Mouse (Mus musculus): Measurements from ENCODE around the gene Hist1h3e. TPM values are rescaled to one million over a fixed set of nuclear protein-coding genes. Genes with fewer than 3 reads are reported as not detected.

Gene Hist1h3e
- polyA plus RNA-seq, 1 experiment: 16.6 TPM

- no peaks in the 10 kb centered on the region for H3K27me3 ChIP-seq (ENCODE audit: control insufficient read depth)
- H3K4me1 ChIP-seq (ENCODE audit: control insufficient read depth): peaks cover 61% of the 10 kb centered on the region
- H3K9me3 ChIP-seq (ENCODE audit: control insufficient read depth, low read length): no peaks in the 10 kb centered on the region
- H3K4me3 ChIP-seq (replicated peaks): no peak overlapping the region
- TF ChIP-seq GATA1 (IDR thresholded peaks at IDR 0.05; ENCODE audit: low read length): no peak
- TF ChIP-seq TAL1 (IDR thresholded peaks at IDR 0.05; ENCODE audit: low read length): no peak
- no peaks in the 10 kb centered on the region for H3K36me3 ChIP-seq (ENCODE audit: control insufficient read depth)
Observed at GRCm38 (mm10) chr13:23523976-23524375, 38.2 kb downstream of the Hist1h3e start.

DNA sequence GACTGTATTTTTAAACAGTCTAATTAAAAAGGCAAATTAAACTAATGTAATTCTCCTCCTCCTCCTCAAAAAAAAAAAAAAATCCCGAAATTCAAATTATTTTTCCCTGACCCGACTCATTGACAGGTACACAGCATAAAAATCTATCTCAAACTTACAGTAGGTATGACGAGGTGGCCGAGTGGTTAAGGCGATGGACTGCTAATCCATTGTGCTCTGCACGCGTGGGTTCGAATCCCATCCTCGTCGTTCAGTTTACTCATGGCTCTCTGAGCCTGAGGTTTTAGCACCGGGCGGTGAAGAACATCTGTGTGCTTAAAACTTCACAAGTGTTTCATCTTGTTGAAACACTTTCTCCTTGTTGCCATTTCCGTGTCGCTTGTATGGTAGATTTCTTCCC, 40.5 kb downstream of the Hist1h3e start:
- H3K36me3 ChIP-seq (ENCODE audit: control insufficient read depth): no peaks in the 10 kb centered on the region
- peaks cover 57% of the 10 kb centered on the region for H3K4me1 ChIP-seq (ENCODE audit: control insufficient read depth)
- H3K27me3 ChIP-seq (ENCODE audit: control insufficient read depth): no peaks in the 10 kb centered on the region
- peak overlapping the region; percentile 56 for H3K4me3 ChIP-seq (replicated peaks)
- H3K9me3 ChIP-seq (ENCODE audit: control insufficient read depth, low read length): no peaks in the 10 kb centered on the region
- no peak for TF ChIP-seq GATA1 (IDR thresholded peaks at IDR 0.05; ENCODE audit: low read length)
- TF ChIP-seq TAL1 (IDR thresholded peaks at IDR 0.05; ENCODE audit: low read length): no peak

DNA sequence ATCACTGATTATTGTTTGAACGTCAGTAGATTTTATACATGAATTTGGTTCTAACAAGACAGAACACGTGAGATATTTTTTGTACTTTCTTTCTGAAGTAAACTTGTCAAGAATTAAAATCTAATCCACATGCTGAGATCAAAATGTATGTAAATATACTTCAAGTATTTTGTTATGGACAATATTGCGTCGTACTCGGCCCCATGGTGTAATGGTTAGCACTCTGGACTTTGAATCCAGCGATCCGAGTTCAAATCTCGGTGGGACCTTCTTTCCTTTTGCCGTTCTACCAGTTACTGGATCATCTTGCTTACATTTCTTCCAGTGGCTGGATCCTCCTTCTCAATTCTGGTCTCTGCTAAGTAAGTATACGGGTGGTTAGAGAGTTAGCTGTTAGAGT, 42.8 kb downstream of the Hist1h3e start:
- TF ChIP-seq TAL1 (IDR thresholded peaks at IDR 0.05; ENCODE audit: low read length) (no peak), GATA1 (IDR thresholded peaks at IDR 0.05; ENCODE audit: low read length) (no peak)
- no peaks in the 10 kb centered on the region for H3K9me3 ChIP-seq (ENCODE audit: control insufficient read depth, low read length)

GRCm38 (mm10) chr13:23518885-23519284, 43.3 kb downstream of the Hist1h3e start:
- H3K27me3 ChIP-seq (ENCODE audit: control insufficient read depth): no peaks in the 10 kb centered on the region
- H3K4me3 ChIP-seq (replicated peaks): peak overlapping the region; percentile 71
- TF ChIP-seq TAL1 (IDR thresholded peaks at IDR 0.05; ENCODE audit: low read length) (no peak), GATA1 (IDR thresholded peaks at IDR 0.05; ENCODE audit: low read length) (peak; percentile 89)
- no peaks in the 10 kb centered on the region for H3K36me3 ChIP-seq (ENCODE audit: control insufficient read depth)
- H3K9me3 ChIP-seq (ENCODE audit: control insufficient read depth, low read length): no peaks in the 10 kb centered on the region
- peaks cover 38% of the 10 kb centered on the region for H3K4me1 ChIP-seq (ENCODE audit: control insufficient read depth)

More for the DNA sequence above, 42.8 kb downstream of the Hist1h3e start:
- Histone ChIP-seq H3K4me1 (ENCODE audit: control insufficient read depth) (peaks cover 42% of the 10 kb centered on the region), H3K27me3 (ENCODE audit: control insufficient read depth) (no peaks in the 10 kb centered on the region), H3K4me3 (replicated peaks) (peak overlapping the region; percentile 71), H3K36me3 (ENCODE audit: control insufficient read depth) (no peaks in the 10 kb centered on the region)

GRCm38 (mm10) chr13:23518295-23518603, 43.9 kb downstream of the Hist1h3e start:
- no peaks in the 10 kb centered on the region for H3K9me3 ChIP-seq (ENCODE audit: control insufficient read depth, low read length)
- no peak for TF ChIP-seq TAL1 (IDR thresholded peaks at IDR 0.05; ENCODE audit: low read length)
- no peak for TF ChIP-seq GATA1 (IDR thresholded peaks at IDR 0.05; ENCODE audit: low read length)

GRCm38 (mm10) chr13:23517603-23518294, 44.4 kb downstream of the Hist1h3e start:
- Histone ChIP-seq H3K4me1 (ENCODE audit: control insufficient read depth) (peaks cover 42% of the 10 kb centered on the region), H3K4me3 (replicated peaks) (peak overlapping the region; percentile 71), H3K9me3 (ENCODE audit: control insufficient read depth, low read length) (no peaks in the 10 kb centered on the region), H3K27me3 (ENCODE audit: control insufficient read depth) (no peaks in the 10 kb centered on the region), H3K36me3 (ENCODE audit: control insufficient read depth) (no peaks in the 10 kb centered on the region)
- TF ChIP-seq TAL1 (IDR thresholded peaks at IDR 0.05; ENCODE audit: low read length) (no peak), GATA1 (IDR thresholded peaks at IDR 0.05; ENCODE audit: low read length) (no peak)

More at GRCm38 (mm10) chr13:23518295-23518603, 43.9 kb downstream of the Hist1h3e start:
- Histone ChIP-seq H3K4me1 (ENCODE audit: control insufficient read depth) (peaks cover 42% of the 10 kb centered on the region), H3K27me3 (ENCODE audit: control insufficient read depth) (no peaks in the 10 kb centered on the region), H3K36me3 (ENCODE audit: control insufficient read depth) (no peaks in the 10 kb centered on the region), H3K4me3 (replicated peaks) (peak overlapping the region; percentile 71)

GRCm38 (mm10) chr13:23516822-23517602, 45.2 kb downstream of the Hist1h3e start:
- Histone ChIP-seq H3K9me3 (ENCODE audit: control insufficient read depth, low read length) (no peaks in the 10 kb centered on the region), H3K27me3 (ENCODE audit: control insufficient read depth) (no peaks in the 10 kb centered on the region), H3K4me1 (ENCODE audit: control insufficient read depth) (peaks cover 43% of the 10 kb centered on the region), H3K4me3 (replicated peaks) (peak overlapping the region; percentile 71), H3K36me3 (ENCODE audit: control insufficient read depth) (no peaks in the 10 kb centered on the region)
- TF ChIP-seq TAL1 (IDR thresholded peaks at IDR 0.05; ENCODE audit: low read length) (no peak), GATA1 (IDR thresholded peaks at IDR 0.05; ENCODE audit: low read length) (no peak)

- H3K4me3 ChIP-seq (replicated peaks): peak overlapping the region; percentile 71
Observed at GRCm38 (mm10) chr13:23515826-23516620, 46.1 kb downstream of the Hist1h3e start.

DNA sequence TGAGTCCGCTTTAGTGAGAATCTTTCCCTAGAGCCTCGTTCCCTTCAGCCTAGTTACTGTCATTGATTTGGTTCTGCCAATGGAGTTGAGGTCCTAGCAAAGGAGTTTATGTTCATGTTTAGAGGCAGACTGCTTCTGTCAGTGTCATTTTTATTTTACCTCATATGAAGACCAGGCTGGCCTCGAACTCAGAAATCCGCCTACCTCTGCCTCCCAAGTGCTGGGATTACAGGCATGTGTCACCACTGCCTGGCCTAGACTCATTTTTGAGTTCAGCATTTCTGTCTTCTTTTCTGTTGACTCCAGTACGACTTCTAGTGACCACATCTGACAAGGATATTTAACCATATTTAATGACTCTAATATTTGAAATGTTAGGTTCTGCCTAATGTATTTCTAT, 46.9 kb downstream of the Hist1h3e start:
- Histone ChIP-seq H3K4me3 (replicated peaks) (no peak overlapping the region), H3K9me3 (ENCODE audit: control insufficient read depth, low read length) (no peaks in the 10 kb centered on the region), H3K27me3 (ENCODE audit: control insufficient read depth) (no peaks in the 10 kb centered on the region), H3K36me3 (ENCODE audit: control insufficient read depth) (no peaks in the 10 kb centered on the region), H3K4me1 (ENCODE audit: control insufficient read depth) (peaks cover 37% of the 10 kb centered on the region)
- TF ChIP-seq GATA1 (IDR thresholded peaks at IDR 0.05; ENCODE audit: low read length): no peak
- TF ChIP-seq TAL1 (IDR thresholded peaks at IDR 0.05; ENCODE audit: low read length): no peak

More at GRCm38 (mm10) chr13:23515826-23516620, 46.1 kb downstream of the Hist1h3e start:
- no peaks in the 10 kb centered on the region for H3K36me3 ChIP-seq (ENCODE audit: control insufficient read depth)
- peaks cover 44% of the 10 kb centered on the region for H3K4me1 ChIP-seq (ENCODE audit: control insufficient read depth)
- H3K9me3 ChIP-seq (ENCODE audit: control insufficient read depth, low read length): no peaks in the 10 kb centered on the region
- TF ChIP-seq GATA1 (IDR thresholded peaks at IDR 0.05; ENCODE audit: low read length): no peak
- TF ChIP-seq TAL1 (IDR thresholded peaks at IDR 0.05; ENCODE audit: low read length): no peak
- H3K27me3 ChIP-seq (ENCODE audit: control insufficient read depth): no peaks in the 10 kb centered on the region
